Mouse (Mus musculus): ENCODE measurements at regions not wholly inside any gene's neighbourhood (a gene's known extent, or its start where the extent isn't known, plus 50 kb on each side); places are given as distances from the start of the nearest gene placed in this dataset.
"Not testable (repeated sequence)": the region's sequence is repeated elsewhere in the genome, so short reads cannot be mapped to it uniquely, and the experiment has no call there.

GRCm38 (mm10) chr4:23636929-23637235 lies 859.4 kb upstream of the Mms22l start:
- Histone ChIP-seq H3K9ac (replicated peaks) (no peak overlapping the region), H3K36me3 (no peaks in the 10 kb centered on the region), H3K4me1 (replicated peaks) (peaks cover 12% of the 10 kb centered on the region), H3K27ac (peak overlapping the region; percentile 78), H3K27me3 (no peaks in the 10 kb centered on the region), H3K4me3 (replicated peaks) (no peak overlapping the region), H3K4me2 (replicated peaks) (no peak overlapping the region), H3K9me3 (no peaks in the 10 kb centered on the region)
- 18% methylated on average over 2 of the region's 2 CpGs for WGBS
- peak; percentile 61 for ATAC-seq

- H3K4me3 ChIP-seq (replicated peaks); ATAC-seq; H3K27ac ChIP-seq; H3K9me3 ChIP-seq; H3K4me2 ChIP-seq (replicated peaks); H3K27me3 ChIP-seq; H3K4me1 ChIP-seq (replicated peaks); H3K9ac ChIP-seq (replicated peaks); H3K36me3 ChIP-seq: not testable (repeated sequence)
- 73% methylated on average over 5 of the region's 5 CpGs for WGBS
Measured at GRCm38 (mm10) chr4:23656671-23657070, 839.6 kb upstream of the Mms22l start.

- Histone ChIP-seq H3K9ac (replicated peaks) (no peak overlapping the region), H3K27me3 (no peaks in the 10 kb centered on the region), H3K36me3 (no peaks in the 10 kb centered on the region), H3K9me3 (no peaks in the 10 kb centered on the region), H3K4me1 (replicated peaks) (no peaks in the 10 kb centered on the region), H3K4me2 (replicated peaks) (no peak overlapping the region), H3K27ac (no peak overlapping the region), H3K4me3 (replicated peaks) (no peak overlapping the region)
- 80% methylated on average over 2 of the region's 2 CpGs for WGBS
- ATAC-seq: no peak
Measured at GRCm38 (mm10) chr4:23668896-23669295, 827.4 kb upstream of the Mms22l start.

- no peaks in the 10 kb centered on the region for H3K4me1 ChIP-seq (replicated peaks)
- H3K27ac ChIP-seq: no peak overlapping the region
- no peaks in the 10 kb centered on the region for H3K36me3 ChIP-seq
- no peaks in the 10 kb centered on the region for H3K27me3 ChIP-seq
- H3K4me3 ChIP-seq (replicated peaks): no peak overlapping the region
- no peak overlapping the region for H3K4me2 ChIP-seq (replicated peaks)
- ATAC-seq: no peak
- no peak overlapping the region for H3K9ac ChIP-seq (replicated peaks)
- H3K9me3 ChIP-seq: no peaks in the 10 kb centered on the region
Measured at GRCm38 (mm10) chr4:23703626-23704025, 792.6 kb upstream of the Mms22l start.

- Histone ChIP-seq H3K4me1 (replicated peaks) (no peaks in the 10 kb centered on the region), H3K4me2 (replicated peaks) (no peak overlapping the region), H3K27ac (no peak overlapping the region), H3K4me3 (replicated peaks) (no peak overlapping the region), H3K27me3 (no peaks in the 10 kb centered on the region), H3K9ac (replicated peaks) (no peak overlapping the region), H3K9me3 (no peaks in the 10 kb centered on the region), H3K36me3 (no peaks in the 10 kb centered on the region)
- no peak for ATAC-seq
- 81% methylated on average over 2 of the region's 2 CpGs for WGBS
Measured at GRCm38 (mm10) chr4:23710716-23711115, 785.5 kb upstream of the Mms22l start.

GRCm38 (mm10) chr4:23713781-23714415 lies 782.4 kb upstream of the Mms22l start:
- no peaks in the 10 kb centered on the region for H3K4me1 ChIP-seq (replicated peaks)
- ATAC-seq: no peak
- H3K4me3 ChIP-seq (replicated peaks): no peak overlapping the region
- H3K27me3 ChIP-seq: no peaks in the 10 kb centered on the region
- no peak overlapping the region for H3K9ac ChIP-seq (replicated peaks)
- no peaks in the 10 kb centered on the region for H3K9me3 ChIP-seq
- H3K36me3 ChIP-seq: no peaks in the 10 kb centered on the region
- no peak overlapping the region for H3K27ac ChIP-seq
- no peak overlapping the region for H3K4me2 ChIP-seq (replicated peaks)
- 80% methylated on average over 8 of the region's 8 CpGs for WGBS

- Histone ChIP-seq H3K36me3 (no peaks in the 10 kb centered on the region), H3K4me1 (replicated peaks) (no peaks in the 10 kb centered on the region), H3K9me3 (no peaks in the 10 kb centered on the region), H3K27me3 (no peaks in the 10 kb centered on the region), H3K27ac (no peak overlapping the region), H3K4me3 (replicated peaks) (no peak overlapping the region), H3K4me2 (replicated peaks) (no peak overlapping the region), H3K9ac (replicated peaks) (no peak overlapping the region)
- 72% methylated on average over 2 of the region's 2 CpGs for WGBS
- ATAC-seq: no peak
Measured at GRCm38 (mm10) chr4:23727846-23728245, 768.4 kb upstream of the Mms22l start.

GRCm38 (mm10) chr4:23732471-23732870 lies 763.8 kb upstream of the Mms22l start:
- no peak overlapping the region for H3K4me3 ChIP-seq (replicated peaks)
- ATAC-seq: no peak

GRCm38 (mm10) chr4:23744079-23744478 lies 752.2 kb upstream of the Mms22l start:
- H3K4me1 ChIP-seq (replicated peaks): no peaks in the 10 kb centered on the region
- H3K27me3 ChIP-seq: no peaks in the 10 kb centered on the region
- no peak overlapping the region for H3K4me3 ChIP-seq (replicated peaks)
- ATAC-seq: no peak
- H3K27ac ChIP-seq: no peak overlapping the region
- WGBS: 82% methylated on average over 7 of the region's 7 CpGs
- H3K9ac ChIP-seq (replicated peaks): no peak overlapping the region
- no peak overlapping the region for H3K4me2 ChIP-seq (replicated peaks)
- no peaks in the 10 kb centered on the region for H3K9me3 ChIP-seq
- no peaks in the 10 kb centered on the region for H3K36me3 ChIP-seq

More at GRCm38 (mm10) chr4:23732471-23732870, 763.8 kb upstream of the Mms22l start:
- Histone ChIP-seq H3K9ac (replicated peaks) (no peak overlapping the region), H3K9me3 (no peaks in the 10 kb centered on the region), H3K27ac (no peak overlapping the region), H3K4me1 (replicated peaks) (no peaks in the 10 kb centered on the region), H3K4me2 (replicated peaks) (no peak overlapping the region), H3K27me3 (no peaks in the 10 kb centered on the region), H3K36me3 (no peaks in the 10 kb centered on the region)
- 74% methylated on average over 4 of the region's 4 CpGs for WGBS

- Histone ChIP-seq H3K4me1 (replicated peaks) (peaks cover 7% of the 10 kb centered on the region; the same call in 1 of the 2 replicates), H3K4me3 (replicated peaks) (no peak overlapping the region), H3K27ac (no peak overlapping the region), H3K9ac (replicated peaks) (no peak overlapping the region), H3K36me3 (no peaks in the 10 kb centered on the region), H3K27me3 (no peaks in the 10 kb centered on the region), H3K9me3 (no peaks in the 10 kb centered on the region), H3K4me2 (replicated peaks) (no peak overlapping the region)
- ATAC-seq: no peak
Measured at GRCm38 (mm10) chr4:23758005-23758404, 738.2 kb upstream of the Mms22l start.

GRCm38 (mm10) chr4:23787417-23788204 lies 708.6 kb upstream of the Mms22l start:
- H3K27me3 ChIP-seq: no peaks in the 10 kb centered on the region
- 6% methylated on average over 4 of the region's 4 CpGs for WGBS
- H3K4me2 ChIP-seq (replicated peaks): no peak overlapping the region
- H3K27ac ChIP-seq: peak overlapping the region; percentile 58
- H3K4me3 ChIP-seq (replicated peaks): no peak overlapping the region
- no peaks in the 10 kb centered on the region for H3K36me3 ChIP-seq
- no peak overlapping the region for H3K9ac ChIP-seq (replicated peaks)
- H3K9me3 ChIP-seq: no peaks in the 10 kb centered on the region
- peaks cover 18% of the 10 kb centered on the region for H3K4me1 ChIP-seq (replicated peaks)
- ATAC-seq: peak; percentile 100

- WGBS: 88% methylated on average over 2 of the region's 2 CpGs
- no peak overlapping the region for H3K9ac ChIP-seq (replicated peaks)
- no peak for ATAC-seq
- H3K4me2 ChIP-seq (replicated peaks): no peak overlapping the region
- H3K36me3 ChIP-seq: no peaks in the 10 kb centered on the region
- H3K4me3 ChIP-seq (replicated peaks): no peak overlapping the region
- H3K27ac ChIP-seq: no peak overlapping the region
- peaks cover 3% of the 10 kb centered on the region for H3K4me1 ChIP-seq (replicated peaks)
- H3K27me3 ChIP-seq: no peaks in the 10 kb centered on the region
- no peaks in the 10 kb centered on the region for H3K9me3 ChIP-seq
Measured at GRCm38 (mm10) chr4:23823516-23823915, 672.7 kb upstream of the Mms22l start.

GRCm38 (mm10) chr4:23826885-23827284 lies 669.4 kb upstream of the Mms22l start:
- Histone ChIP-seq H3K36me3 (no peaks in the 10 kb centered on the region), H3K9me3 (no peaks in the 10 kb centered on the region), H3K4me1 (replicated peaks) (peaks cover 3% of the 10 kb centered on the region), H3K4me2 (replicated peaks) (no peak overlapping the region), H3K4me3 (replicated peaks) (no peak overlapping the region), H3K27ac (peak overlapping the region; percentile 54; the same call in 1 of the 2 replicates), H3K27me3 (no peaks in the 10 kb centered on the region), H3K9ac (replicated peaks) (no peak overlapping the region)
- peak; percentile 78; the same call in 1 of the 2 replicates for ATAC-seq
- WGBS: 0% methylated on average over 2 of the region's 2 CpGs

All from midbrain, embryonic 13.5 days (tissue).